Mouse (Mus musculus) liver, embryonic 12.5 days (tissue): ENCODE data around the gene Kcnk7. TPM values are rescaled to one million over a fixed set of nuclear protein-coding genes. Genes with fewer than 3 reads are reported as not detected.
A peak's percentile ranks its signal among the peaks of the same experiment; 100 is the strongest.

Experiments
- ATAC-seq: fragments of 200-750 bp; cut with Nextera tagmentation; 2 replicates; pipeline ENCODE4 v1.8.0; 2017; ENCODE audit warnings: moderate number of reproducible peaks, mild to moderate bottlenecking, moderate library complexity
- H3K27ac ChIP-seq: fragments of 300-500 bp; sonication (generic); 2 replicates; pipeline ENCODE4 v1.5.1; 2016; ENCODE audit warnings: mild to moderate bottlenecking
- H3K27me3 ChIP-seq: fragments of 300-500 bp; sonication (generic); replicated peaks from 2 replicates; pipeline ENCODE4 v1.6.1; 2016; ENCODE audit warnings: mild to moderate bottlenecking, moderate library complexity
- H3K36me3 ChIP-seq: fragments of 300-500 bp; sonication (generic); 2 replicates; pipeline ENCODE4 v1.6.1; 2016; ENCODE audit warnings: mild to moderate bottlenecking, moderate library complexity
- H3K4me1 ChIP-seq: fragments of 300-500 bp; sonication (generic); 2 replicates; pipeline ENCODE4 v1.6.1; 2016
- H3K4me2 ChIP-seq: fragments of 300-500 bp; sonication (generic); 2 replicates; pipeline ENCODE4 v1.6.1; 2016; ENCODE audit warnings: mild to moderate bottlenecking, moderate library complexity
- H3K4me3 ChIP-seq: fragments of 300-500 bp; sonication (generic); 2 replicates; pipeline ENCODE4 v1.5.1; 2016; ENCODE audit warnings: mild to moderate bottlenecking, moderate library complexity
- H3K9ac ChIP-seq: fragments of 300-500 bp; sonication (generic); 2 replicates; pipeline ENCODE4 v1.6.1; 2016; ENCODE audit warnings: mild to moderate bottlenecking, moderate library complexity
- H3K9me3 ChIP-seq: fragments of 300-500 bp; sonication (generic); replicated peaks from 2 replicates; pipeline ENCODE4 v1.6.1; 2016; ENCODE audit warnings: mild to moderate bottlenecking, moderate library complexity
- WGBS: fragments of 180-500 bp; shearing (Covaris S2); methylation state at CpG from one replicate; pipeline ENCODE4 v1.1.7; 2016; ENCODE audit not compliant: insufficient replicate concordance; 5-methylcytosine and 5-hydroxymethylcytosine counted together
- polyA plus RNA-seq: library from polyadenylated mRNA; unstranded; fragments of >200 nt; fragmentation: Nextera tagmentation; extraction: Ambion mirVana; gene quantifications from 2 replicates; pipeline ENCODE4 v1.2.1, GENCODE M21; 2016

The Kcnk7 gene
- polyA plus RNA-seq = 0.18 and 0.19 TPM in 2 replicates

- peaks cover 38% of the 10 kb centered on the region for H3K4me1 ChIP-seq
- H3K9ac ChIP-seq = peak within 1 kb of the TSS; percentile 63
- peak within 1 kb of the TSS; percentile 86 for H3K27ac ChIP-seq
- no peaks in the 10 kb centered on the region for H3K27me3 ChIP-seq
- H3K4me2 ChIP-seq = peak within 1 kb of the TSS; percentile 59
- H3K36me3 ChIP-seq = peaks cover 81% of the 10 kb centered on the region
- H3K9me3 ChIP-seq = no peaks in the 10 kb centered on the region
- 0 out of 2 replicates have a peak within 1 kb of the TSS, but pooled peaks have one; percentile 10 for H3K4me3 ChIP-seq
- peak; percentile 66 for ATAC-seq
- WGBS = 64% methylated on average over 17 of the region's 17 CpGs
These were observed at the start of gene Kcnk7 for GRCm38 (mm10) chr19:5704163-5704800. Gene Kcnk7 (plus strand): TSS chr19:5704367.

- H3K27ac ChIP-seq = no peak overlapping the region
These were observed 49.4 kb upstream of the Kcnk7 start for GRCm38 (mm10) chr19:5654720-5655298.

DNA sequence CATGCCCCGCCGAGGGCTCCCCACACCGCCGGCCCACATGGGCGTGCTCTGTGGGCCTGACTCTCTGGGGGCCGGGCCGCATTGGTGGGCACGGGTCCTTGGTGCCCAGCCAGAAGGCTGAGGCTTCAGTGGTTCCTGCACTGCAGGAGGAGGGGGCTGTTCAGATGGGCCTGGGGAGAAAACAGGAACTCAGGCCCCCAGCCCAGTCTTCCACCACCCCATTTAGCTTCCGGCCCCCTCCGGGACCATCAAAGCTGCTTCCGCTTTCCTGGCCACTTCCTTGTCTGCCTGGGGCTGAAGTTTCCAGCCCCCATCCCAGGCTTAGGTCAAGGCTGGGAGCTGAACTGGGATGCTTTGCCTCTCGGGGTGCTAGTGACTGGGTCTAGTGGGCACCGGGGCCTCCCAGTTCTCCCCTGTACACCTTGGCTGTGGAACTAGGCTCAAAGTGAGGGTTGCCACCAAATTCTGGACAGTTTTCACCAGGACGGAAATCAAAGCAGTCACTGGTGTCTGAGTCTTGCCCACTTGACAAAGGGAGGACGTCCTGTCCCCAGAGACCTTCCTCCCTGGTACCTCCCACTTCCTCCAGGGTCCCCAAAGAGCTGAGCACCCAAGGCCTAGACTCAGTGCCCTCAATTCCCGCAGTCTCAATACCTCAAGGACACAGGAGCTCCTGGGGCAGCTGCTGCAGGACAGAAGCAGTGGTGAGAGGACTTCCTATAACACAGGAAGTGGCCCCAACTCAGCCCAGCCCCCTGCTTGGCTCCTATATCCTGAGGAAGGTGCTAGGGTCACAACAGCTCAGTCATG is 43.0 kb upstream of the Kcnk7 start:
- Histone ChIP-seq H3K27me3 (no peaks in the 10 kb centered on the region), H3K36me3 (peaks cover 71% of the 10 kb centered on the region), H3K4me2 (peak overlapping the region; percentile 95), H3K9me3 (no peaks in the 10 kb centered on the region), H3K4me3 (peak overlapping the region; percentile 74), H3K4me1 (peaks cover 73% of the 10 kb centered on the region), H3K27ac (peak overlapping the region; percentile 96), H3K9ac (peak overlapping the region; percentile 93)
- 23% methylated on average over 16 of the region's 16 CpGs for WGBS
- ATAC-seq = no peak

More at GRCm38 (mm10) chr19:5654720-5655298, 49.4 kb upstream of the Kcnk7 start:
- Histone ChIP-seq H3K4me2 (peak overlapping the region; percentile 47), H3K4me3 (peak overlapping the region; percentile 24), H3K9me3 (no peaks in the 10 kb centered on the region), H3K4me1 (peaks cover 41% of the 10 kb centered on the region), H3K27me3 (no peaks in the 10 kb centered on the region), H3K9ac (no peak overlapping the region), H3K36me3 (peaks cover 99% of the 10 kb centered on the region)
- ATAC-seq = no peak
- WGBS = 81% methylated on average over 43 of the region's 43 CpGs

GRCm38 (mm10) chr19:5662310-5662709 is 41.9 kb upstream of the Kcnk7 start:
- 54% methylated on average over 8 of the region's 8 CpGs for WGBS
- peak overlapping the region; percentile 93 for H3K9ac ChIP-seq
- H3K9me3 ChIP-seq = no peaks in the 10 kb centered on the region
- no peaks in the 10 kb centered on the region for H3K27me3 ChIP-seq
- H3K4me3 ChIP-seq = peak overlapping the region; percentile 74
- H3K36me3 ChIP-seq = peaks cover 71% of the 10 kb centered on the region
- H3K4me1 ChIP-seq = peaks cover 81% of the 10 kb centered on the region
- ATAC-seq = no peak
- peak overlapping the region; percentile 96 for H3K27ac ChIP-seq
- peak overlapping the region; percentile 95 for H3K4me2 ChIP-seq

DNA sequence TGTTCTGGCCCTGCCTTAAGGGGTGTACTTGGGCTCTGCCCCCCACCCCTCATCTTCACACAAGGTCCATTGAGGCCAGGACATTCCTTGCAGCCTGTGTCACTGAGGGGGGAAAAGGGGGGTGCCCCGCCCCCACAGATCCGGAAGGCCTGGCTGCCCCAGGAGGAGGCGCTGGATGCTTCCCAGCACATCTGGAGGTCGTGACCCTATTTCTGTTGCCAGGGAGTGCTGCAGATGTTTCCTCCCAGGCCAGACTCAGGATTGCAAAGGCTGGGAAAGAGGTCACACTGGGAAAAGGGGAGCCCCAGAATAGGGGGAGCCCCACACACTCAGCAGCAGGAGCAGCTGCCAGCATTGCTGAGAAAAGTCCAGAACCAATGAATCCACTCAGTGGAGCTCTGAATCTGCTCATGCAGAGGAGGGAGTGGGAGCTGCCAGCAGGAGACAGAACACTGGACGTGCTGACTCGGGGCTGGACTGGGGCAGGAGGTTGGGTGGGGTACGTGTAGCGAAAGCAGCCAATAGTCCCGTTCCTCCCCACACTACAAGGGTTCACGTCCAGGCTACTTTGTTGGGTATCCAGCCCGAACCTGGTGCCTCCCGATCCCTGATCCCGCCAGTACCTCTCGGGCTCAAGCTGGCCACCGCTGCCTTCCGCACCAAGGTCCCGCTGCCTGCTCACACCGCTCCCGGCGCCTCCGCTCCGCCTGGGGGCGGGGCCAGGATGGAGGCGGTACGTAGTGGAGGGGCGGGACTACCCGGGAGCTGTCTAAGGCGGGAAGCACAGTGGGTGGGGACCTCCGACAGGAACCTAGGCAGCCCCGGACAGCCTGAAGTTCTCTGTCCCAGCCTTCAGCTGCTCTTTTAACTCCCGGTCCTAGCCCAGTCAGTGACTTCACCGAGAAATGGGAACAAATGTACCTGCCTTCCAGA is 40.9 kb upstream of the Kcnk7 start, which contains the start of gene Sipa1:
TSS of gene Sipa1 (minus strand) at position 727 of the 933 bp plus-strand sequence.
- Histone ChIP-seq H3K27ac (peak within 1 kb of the TSS; percentile 96), H3K27me3 (no peaks in the 10 kb centered on the region), H3K4me3 (peak within 1 kb of the TSS; percentile 74), H3K4me1 (peaks cover 82% of the 10 kb centered on the region), H3K9ac (peak within 1 kb of the TSS; percentile 93), H3K9me3 (no peaks in the 10 kb centered on the region), H3K36me3 (peaks cover 72% of the 10 kb centered on the region), H3K4me2 (peak within 1 kb of the TSS; percentile 95)
- 2% methylated on average over 32 of the region's 32 CpGs for WGBS
- peak; percentile 87 for ATAC-seq

DNA sequence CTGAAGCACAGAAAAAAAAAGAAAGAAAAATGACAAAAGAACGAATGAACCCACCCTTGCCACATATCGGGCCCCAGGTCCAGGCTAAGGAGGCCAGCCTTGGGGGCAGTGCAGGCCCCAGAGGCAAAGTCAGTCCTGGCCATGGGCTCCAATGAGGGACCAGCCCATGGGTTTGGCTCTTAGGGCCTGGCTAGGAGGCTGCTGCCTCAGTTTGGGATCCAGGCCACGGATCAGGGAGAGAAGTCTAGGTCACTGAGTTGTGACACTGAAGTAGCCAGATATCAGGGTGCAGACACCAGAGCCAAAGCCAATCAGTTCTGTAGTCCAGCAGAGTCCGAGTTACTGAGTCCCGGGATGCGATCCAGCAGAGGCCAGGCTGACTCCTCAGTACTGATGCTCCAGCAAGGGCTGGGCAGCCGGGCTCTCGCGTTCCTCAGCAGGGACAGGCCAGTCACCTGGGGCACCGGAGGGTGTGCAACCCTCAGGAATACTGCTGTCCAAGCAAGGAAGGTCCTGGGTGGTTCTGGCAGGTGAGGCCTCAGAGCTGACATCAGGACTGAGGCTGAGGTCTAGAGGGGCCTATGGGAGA is 39.4 kb upstream of the Kcnk7 start:
- H3K36me3 ChIP-seq = peaks cover 73% of the 10 kb centered on the region
- peak overlapping the region; percentile 74 for H3K4me3 ChIP-seq
- ATAC-seq = no peak
- H3K4me2 ChIP-seq = peak overlapping the region; percentile 95
- H3K4me1 ChIP-seq = peaks cover 84% of the 10 kb centered on the region
- peak overlapping the region; percentile 96 for H3K27ac ChIP-seq
- peak overlapping the region; percentile 93 for H3K9ac ChIP-seq
- 83% methylated on average over 10 of the region's 10 CpGs for WGBS
- no peaks in the 10 kb centered on the region for H3K27me3 ChIP-seq
- H3K9me3 ChIP-seq = no peaks in the 10 kb centered on the region

- H3K9me3 ChIP-seq = no peaks in the 10 kb centered on the region
- H3K4me1 ChIP-seq = peaks cover 77% of the 10 kb centered on the region
- H3K9ac ChIP-seq = peak overlapping the region; percentile 93
- H3K27me3 ChIP-seq = no peaks in the 10 kb centered on the region
- H3K27ac ChIP-seq = peak overlapping the region; percentile 96
- H3K4me2 ChIP-seq = peak overlapping the region; percentile 95
- H3K4me3 ChIP-seq = peak overlapping the region; percentile 74
- ATAC-seq = peak; percentile 87
- peaks cover 73% of the 10 kb centered on the region for H3K36me3 ChIP-seq
- 13% methylated on average over 15 of the region's 15 CpGs for WGBS
These were observed 38.7 kb upstream of the Kcnk7 start for GRCm38 (mm10) chr19:5665465-5665864.

- no peaks in the 10 kb centered on the region for H3K27me3 ChIP-seq
- H3K4me3 ChIP-seq = peak overlapping the region; percentile 74; the same call in 1 of the 2 replicates
- no peak for ATAC-seq
- H3K36me3 ChIP-seq = peaks cover 78% of the 10 kb centered on the region
- peak overlapping the region; percentile 95 for H3K4me2 ChIP-seq
- no peaks in the 10 kb centered on the region for H3K9me3 ChIP-seq
- peaks cover 68% of the 10 kb centered on the region for H3K4me1 ChIP-seq
- 93% methylated on average over 18 of the region's 18 CpGs for WGBS
- H3K9ac ChIP-seq = peak overlapping the region; percentile 72
- H3K27ac ChIP-seq = peak overlapping the region; percentile 96
These were observed 37.8 kb upstream of the Kcnk7 start for GRCm38 (mm10) chr19:5666386-5666785.

GRCm38 (mm10) chr19:5668372-5668771 is 35.8 kb upstream of the Kcnk7 start:
- Histone ChIP-seq H3K9me3 (no peaks in the 10 kb centered on the region), H3K9ac (no peak overlapping the region), H3K27me3 (no peaks in the 10 kb centered on the region), H3K27ac (peak overlapping the region; percentile 5), H3K36me3 (peaks cover 85% of the 10 kb centered on the region), H3K4me1 (peaks cover 54% of the 10 kb centered on the region), H3K4me3 (no peak overlapping the region), H3K4me2 (no peak overlapping the region)
- 78% methylated on average over 4 of the region's 4 CpGs for WGBS
- no peak for ATAC-seq

GRCm38 (mm10) chr19:5680432-5680831 is 23.7 kb upstream of the Kcnk7 start:
- H3K4me3 ChIP-seq = no peak overlapping the region
- no peak overlapping the region for H3K27ac ChIP-seq
- WGBS = 83% methylated on average over 4 of the region's 4 CpGs
- no peak overlapping the region for H3K4me2 ChIP-seq
- ATAC-seq = no peak
- H3K9me3 ChIP-seq = no peaks in the 10 kb centered on the region
- no peak overlapping the region for H3K9ac ChIP-seq
- H3K27me3 ChIP-seq = no peaks in the 10 kb centered on the region
- H3K4me1 ChIP-seq = peaks cover 7% of the 10 kb centered on the region
- peaks cover 97% of the 10 kb centered on the region for H3K36me3 ChIP-seq

DNA sequence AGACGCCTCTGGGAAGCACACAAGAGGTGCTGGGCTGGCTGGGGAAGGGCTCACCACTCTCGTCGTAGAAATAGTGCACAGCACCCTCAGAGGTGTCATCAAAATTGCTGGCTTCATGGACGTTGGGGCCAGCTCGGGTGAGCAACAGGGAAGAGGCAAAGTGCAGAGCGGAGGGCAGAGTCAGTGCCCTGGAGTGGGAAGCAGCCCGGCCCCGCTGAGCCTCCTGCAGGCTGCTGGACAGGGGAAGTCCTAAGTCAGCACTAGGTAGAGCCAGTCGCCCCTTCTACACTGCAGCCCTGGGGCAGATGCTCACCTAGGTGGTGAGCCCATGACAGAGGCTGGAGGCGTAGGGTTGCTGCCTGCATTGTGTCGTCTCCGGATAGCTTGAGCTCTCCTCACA is 19.9 kb upstream of the Kcnk7 start:
- Histone ChIP-seq H3K9me3 (no peaks in the 10 kb centered on the region), H3K4me2 (no peak overlapping the region), H3K4me1 (peaks cover 32% of the 10 kb centered on the region), H3K27ac (no peak overlapping the region), H3K4me3 (no peak overlapping the region), H3K36me3 (peaks cover 78% of the 10 kb centered on the region), H3K27me3 (no peaks in the 10 kb centered on the region), H3K9ac (no peak overlapping the region)
- WGBS = 87% methylated on average over 12 of the region's 12 CpGs
- ATAC-seq = no peak
